Mouse (Mus musculus) G1E (cell line): ENCODE measurements around the gene CK137956.

ENCODE experiments used
- CTCF ChIP-seq: IDR thresholded peaks from 2 replicates; pipeline ENCODE4 v1.5.1; 2012; ENCODE audit warnings: low read depth, low read length, inconsistent platforms, mixed read lengths
- GATA2 ChIP-seq: IDR thresholded peaks from 2 replicates; pipeline ENCODE4 v1.6.1; 2012; ENCODE audit warnings: low read depth, low read length, inconsistent platforms, borderline replicate concordance

GRCm38 (mm10) chr4:127984426-127984825, 13.7 kb upstream of the CK137956 start:
- TF ChIP-seq CTCF (no peak), GATA2 (no peak)
